Mouse (Mus musculus) cerebellum, adult 2 months (tissue): ENCODE results near the gene Nfatc2.

Experiments
- CTCF ChIP-seq: fragments of 200-500 bp; IDR thresholded peaks from 2 replicates; pipeline ENCODE4 v1.5.1; 2011; ENCODE audit warnings: low read depth, mild to moderate bottlenecking, control low read depth, low read length, moderate library complexity, borderline replicate concordance; ENCODE audit not compliant: insufficient read depth
- POLR2A ChIP-seq: fragments of 200-500 bp; IDR thresholded peaks from 2 replicates; pipeline ENCODE4 v1.6.1; 2011; ENCODE audit warnings: low read length, control low read depth, borderline replicate concordance; ENCODE audit not compliant: insufficient read depth

DNA sequence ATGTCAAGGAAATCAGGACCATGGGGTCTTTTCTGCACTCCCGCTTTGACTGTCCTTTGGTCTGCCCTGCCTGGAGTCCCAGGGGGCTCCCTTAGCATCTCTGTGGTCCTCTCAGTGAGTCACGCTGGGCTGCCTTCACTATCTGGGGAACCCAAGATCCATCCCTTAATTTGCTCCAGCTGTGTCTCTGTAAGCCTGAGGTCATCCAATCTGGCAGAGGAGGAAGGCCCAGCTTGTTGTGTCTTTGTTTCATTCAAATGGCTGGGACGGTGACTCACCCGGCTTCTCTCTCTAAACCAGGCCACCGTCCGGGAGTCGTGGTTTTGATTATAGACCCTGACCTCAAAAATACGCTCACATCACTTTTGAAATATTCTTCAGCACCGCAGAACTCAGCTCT, 135.4 kb downstream of the Nfatc2 start:
- TF ChIP-seq POLR2A (no peak), CTCF (no peak)
